In the genomic region with DNA sequence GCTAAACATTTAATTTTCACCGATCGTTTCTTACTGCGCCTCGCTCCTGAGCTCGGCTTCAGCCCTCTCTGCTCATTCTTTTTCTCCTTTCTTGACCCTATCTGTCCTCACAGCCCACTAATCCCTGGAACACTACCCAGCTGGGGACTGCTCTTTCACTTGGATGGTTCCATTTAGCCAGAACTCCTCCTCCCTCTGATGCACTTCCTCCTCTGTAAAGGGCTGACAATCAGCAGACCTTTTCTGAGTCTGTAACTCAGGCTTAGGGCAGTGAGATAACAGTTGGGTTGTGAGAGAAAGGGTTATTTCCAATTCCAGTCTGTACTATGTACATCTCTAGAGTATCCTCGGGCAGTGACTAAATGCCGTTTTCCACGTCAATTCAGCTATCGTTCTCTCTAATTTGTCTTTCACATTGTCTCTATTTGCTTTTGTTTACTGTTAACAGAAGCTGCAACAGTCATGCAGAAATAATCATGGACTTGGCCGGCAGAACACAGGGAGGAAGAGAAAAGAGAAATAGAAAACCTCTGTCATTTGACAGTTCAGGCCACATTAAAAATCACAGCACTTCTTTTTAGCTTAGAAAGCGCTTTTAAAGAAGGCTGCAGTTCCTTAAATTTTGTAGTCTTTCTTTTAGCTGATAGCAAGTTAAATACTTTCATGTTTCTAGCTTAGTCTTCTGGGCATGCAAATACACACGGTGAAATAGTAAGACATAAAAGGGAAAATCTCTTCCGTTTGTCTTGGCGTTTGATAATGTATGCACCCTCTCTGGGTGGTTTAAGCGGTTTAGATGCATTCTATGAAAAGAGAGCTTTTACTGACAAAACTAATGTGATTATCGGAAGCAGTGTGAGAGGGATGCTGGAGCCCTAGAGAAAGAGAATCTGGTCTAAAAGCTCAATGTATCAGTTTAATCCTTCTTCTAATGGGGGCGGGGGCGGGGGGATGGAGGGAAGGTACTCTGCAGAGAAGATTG, we compare ENCODE assay signal across 8 mouse cellular contexts.
DNase-seq lines count a peak whose midpoint lies in the region; ATAC-seq and TF ChIP-seq lines count a peak whose summit lies in the region.

No protein-coding gene starts in this region.

- TF ChIP-seq POLR2A in cerebellum, adult 2 months (IDR thresholded peaks at IDR 0.05; ENCODE audit: borderline replicate concordance, insufficient read depth, low read length), result peak; percentile 46; the same call in 1 of the 2 replicates

- H3K4me2 ChIP-seq in forebrain, embryonic 16.5 days (ENCODE audit: low read length), result peak overlapping the region; percentile 53

- peak overlapping the region; percentile 29; the same call in 1 of the 2 replicates for H3K27ac ChIP-seq in cerebellum, adult 2 months (ENCODE audit: insufficient read depth, low read length)
- peak overlapping the region; percentile 46; the same call in 1 of the 2 replicates for H3K27ac ChIP-seq in forebrain, embryonic 16.5 days (ENCODE audit: low read length)

- no peaks in the 10 kb centered on the region for H3K9me3 ChIP-seq in forebrain, embryonic 16.5 days (ENCODE audit: control insufficient read depth, low read length)

- peak overlapping the region; percentile 37 for H3K4me3 ChIP-seq in cerebellum, adult 2 months (replicated peaks; ENCODE audit: insufficient read depth, low read depth, low read length)
- H3K4me3 ChIP-seq in forebrain, embryonic 16.5 days (replicated peaks; ENCODE audit: low read length), result peak overlapping the region; percentile 34

- TF ChIP-seq CTCF in cerebellum, adult 2 months (IDR thresholded peaks at IDR 0.05; ENCODE audit: borderline replicate concordance, insufficient read depth, low read depth, low read length), result no peak

- no peaks in the 10 kb centered on the region for H3K36me3 ChIP-seq in forebrain, embryonic 16.5 days (ENCODE audit: control insufficient read depth, insufficient read depth)

- peaks cover 3% of the 10 kb centered on the region; the same call in 1 of the 2 replicates for H3K4me1 ChIP-seq in cerebellum, adult 2 months (ENCODE audit: control insufficient read depth, insufficient read depth, low read length)
- H3K4me1 ChIP-seq in forebrain, embryonic 16.5 days (replicated peaks; ENCODE audit: control insufficient read depth, insufficient read depth, low read length), result peaks cover 12% of the 10 kb centered on the region; the same call in 1 of the 2 replicates

- no peaks in the 10 kb centered on the region for H3K27me3 ChIP-seq in cerebellum, adult 2 months (ENCODE audit: control insufficient read depth, insufficient read depth, low read length)
- H3K27me3 ChIP-seq in forebrain, embryonic 16.5 days (replicated peaks; ENCODE audit: control insufficient read depth, insufficient read depth, low read length), result no peaks in the 10 kb centered on the region

- intact Hi-C loops in heart, postnatal 25 days (cut with DNase I), result no loop called here

- 16% methylated on average over 18 of the region's 18 CpGs for WGBS in cerebellum, adult 2 months
- WGBS in forebrain, embryonic 16.5 days, result 4% methylated on average over 18 of the region's 18 CpGs

- peak; percentile 95 for ATAC-seq in forebrain, embryonic 16.5 days

- DNase-seq in heart, adult 18-20 months, result peak; percentile 62 to 75
- no peak for DNase-seq in heart, postnatal 25 days (ENCODE audit: low spot score)
- DNase-seq in cerebellum, adult 2 months, result peak; percentile 54 to 71
- peak; percentile 31 to 48 for DNase-seq in layer of hippocampus, postnatal 14 days (ENCODE audit: low spot score in 2 of 2)
- peak; percentile 4 for DNase-seq in yolk sac, embryonic 10.5 days (ENCODE audit: low spot score)
- no peak for DNase-seq in adrenal gland, postnatal 4 days (ENCODE audit: low spot score in 2 of 2)
- no peak for DNase-seq in kidney, adult 11 months

- H3K9ac ChIP-seq in forebrain, embryonic 16.5 days (replicated peaks; ENCODE audit: low read depth, low read length), result peak overlapping the region; percentile 41

Comparison
In these comparisons a context has a peak if more than half of its experiments do, and no peak if none do; other contexts are left out.
1. DNase-seq: peak in heart, adult 18-20 months (2 of 2), cerebellum, adult 2 months (2 of 2), layer of hippocampus, postnatal 14 days (2 of 2) and yolk sac, embryonic 10.5 days (single experiment); none in heart, postnatal 25 days (single experiment), adrenal gland, postnatal 4 days (0 of 2) and kidney, adult 11 months (single experiment).